Mouse (Mus musculus) liver, adult 2 months (tissue): ENCODE results near the gene Tmem87a. TPM values are rescaled to one million over a fixed set of nuclear protein-coding genes. Genes with fewer than 3 reads are reported as not detected.
A peak's percentile ranks its signal among the peaks of the same experiment; 100 is the strongest.

Experiments
- DNase-seq: peaks from one replicate; pipeline ENCODE4 v3.0.0-alpha.2; 2011; ENCODE audit warnings: low read depth, low spot score; ENCODE audit errors: extremely low read depth
- H3K27ac ChIP-seq: fragments of 200-500 bp; replicated peaks from 2 replicates; pipeline ENCODE4 v1.5.1; 2012; ENCODE audit warnings: low read depth, mild to moderate bottlenecking, control low read depth, inconsistent platforms, low read length; ENCODE audit not compliant: insufficient read depth
- H3K27me3 ChIP-seq: fragments of 200-500 bp; 2 replicates; pipeline ENCODE4 v1.6.1; 2012; ENCODE audit warnings: mild to moderate bottlenecking, moderate library complexity, low read length, inconsistent platforms; ENCODE audit not compliant: control insufficient read depth, insufficient read depth
- H3K36me3 ChIP-seq: fragments of 200-500 bp; 2 replicates; pipeline ENCODE4 v1.6.1; 2012; ENCODE audit warnings: low read length, inconsistent platforms; ENCODE audit not compliant: control insufficient read depth, insufficient read depth
- H3K4me1 ChIP-seq: fragments of 200-500 bp; 2 replicates; pipeline ENCODE4 v1.6.1; 2011; ENCODE audit warnings: low read length; ENCODE audit not compliant: control insufficient read depth, insufficient read depth
- H3K4me3 ChIP-seq: fragments of 200-500 bp; 2 replicates; pipeline ENCODE4 v1.5.1; 2011; ENCODE audit warnings: low read depth, mild to moderate bottlenecking, control low read depth, low read length, moderate library complexity; ENCODE audit not compliant: insufficient read depth
- H3K79me2 ChIP-seq: fragments of 200-500 bp; 2 replicates; pipeline ENCODE4 v1.6.1; 2012; ENCODE audit warnings: inconsistent platforms, mild to moderate bottlenecking, low read length, moderate library complexity; ENCODE audit not compliant: control insufficient read depth, insufficient read depth
- H3K9ac ChIP-seq: fragments of 200-500 bp; 2 replicates; pipeline ENCODE4 v1.6.1; 2012; ENCODE audit warnings: low read depth, mild to moderate bottlenecking, control low read depth, inconsistent platforms, low read length
- CTCF ChIP-seq: fragments of 200-500 bp; IDR thresholded peaks from 2 replicates; pipeline ENCODE4 v1.5.1; 2011; ENCODE audit warnings: low read depth, low read length, control low read depth
- POLR2A ChIP-seq: fragments of 200-500 bp; IDR thresholded peaks from 2 replicates; pipeline ENCODE4 v1.6.1; 2011; ENCODE audit warnings: low read length, control low read depth; ENCODE audit not compliant: insufficient read depth; ENCODE audit errors: extremely low read depth
- WGBS: fragments of 180-500 bp; shearing (Covaris S2); methylation state at CpG from one replicate; pipeline ENCODE4 v1.1.7; 2018; 5-methylcytosine and 5-hydroxymethylcytosine counted together
- polyA plus RNA-seq: library from polyadenylated mRNA; depleted of rRNA; stranded (reverse); fragments of >200 nt; gene quantifications from 2 replicates; pipeline ENCODE4 v1.2.3, GENCODE M21; 2012; rRNA removed
- total RNA-seq: library from RNA; depleted of rRNA; stranded (reverse); fragments of >200 nt; gene quantifications from 2 replicates; pipeline ENCODE4 v1.2.3, GENCODE M21; 2014; rRNA removed

Gene Tmem87a
- total and polyA plus RNA-seq, 2 experiments: 4.3 to 15.7 TPM

DNA sequence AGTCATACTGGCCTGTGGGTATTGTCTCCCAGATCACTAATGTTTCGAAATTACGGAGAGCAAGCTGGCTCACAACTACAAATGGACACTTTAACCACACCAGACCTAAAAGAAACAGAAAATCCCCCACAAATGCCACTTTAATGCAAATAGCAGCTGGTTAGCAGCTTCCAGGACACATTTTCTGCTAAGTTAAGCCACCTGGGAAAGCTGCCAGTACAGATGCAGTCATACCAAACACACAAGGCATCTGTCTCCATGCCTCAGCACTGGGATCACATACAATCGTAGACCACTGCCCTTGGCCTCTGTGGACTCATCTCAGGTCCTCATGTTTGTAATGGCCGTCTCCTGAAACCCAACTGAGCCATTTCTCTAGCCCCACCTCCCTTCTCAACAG, 72.3 kb downstream of the Tmem87a start:
- no peaks in the 10 kb centered on the region for H3K4me1 ChIP-seq
- no peak for DNase-seq
- no peak overlapping the region for H3K4me3 ChIP-seq
- no peak overlapping the region for H3K27ac ChIP-seq
- H3K27me3 ChIP-seq: no peaks in the 10 kb centered on the region
- WGBS: 92% methylated on average over 4 of the region's 4 CpGs
- TF ChIP-seq POLR2A (no peak), CTCF (no peak)
- H3K36me3 ChIP-seq: peaks cover 31% of the 10 kb centered on the region
- H3K9ac ChIP-seq: no peak overlapping the region
- no peaks in the 10 kb centered on the region for H3K79me2 ChIP-seq

DNA sequence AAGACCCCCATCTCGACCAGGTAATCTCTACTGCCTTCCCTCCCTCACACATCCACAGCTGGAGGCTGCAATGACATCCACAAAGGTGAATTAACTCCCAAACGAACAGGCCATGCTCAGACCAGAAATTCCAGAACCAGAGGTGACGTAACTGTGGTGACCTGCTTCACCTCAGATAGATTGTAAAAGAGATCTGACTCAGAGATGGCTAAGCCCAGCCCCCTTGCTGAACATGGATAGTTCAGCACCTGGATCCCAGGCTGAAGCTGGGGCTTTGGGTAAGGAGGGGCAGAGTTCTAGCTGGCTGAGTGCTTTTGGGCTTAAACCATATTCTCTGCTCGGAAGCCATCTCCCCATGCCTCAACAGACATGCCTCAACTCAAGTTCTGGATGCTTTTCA, 88.8 kb downstream of the Tmem87a start:
- peaks cover 14% of the 10 kb centered on the region; the same call in 1 of the 2 replicates for H3K36me3 ChIP-seq
- DNase-seq: no peak
- no peaks in the 10 kb centered on the region for H3K4me1 ChIP-seq
- H3K27ac ChIP-seq: no peak overlapping the region
- H3K9ac ChIP-seq: no peak overlapping the region
- no peaks in the 10 kb centered on the region for H3K79me2 ChIP-seq
- no peak overlapping the region for H3K4me3 ChIP-seq
- 61% methylated on average over 4 of the region's 4 CpGs for WGBS
- TF ChIP-seq POLR2A: no peak
- no peak for TF ChIP-seq CTCF
- no peaks in the 10 kb centered on the region for H3K27me3 ChIP-seq

DNA sequence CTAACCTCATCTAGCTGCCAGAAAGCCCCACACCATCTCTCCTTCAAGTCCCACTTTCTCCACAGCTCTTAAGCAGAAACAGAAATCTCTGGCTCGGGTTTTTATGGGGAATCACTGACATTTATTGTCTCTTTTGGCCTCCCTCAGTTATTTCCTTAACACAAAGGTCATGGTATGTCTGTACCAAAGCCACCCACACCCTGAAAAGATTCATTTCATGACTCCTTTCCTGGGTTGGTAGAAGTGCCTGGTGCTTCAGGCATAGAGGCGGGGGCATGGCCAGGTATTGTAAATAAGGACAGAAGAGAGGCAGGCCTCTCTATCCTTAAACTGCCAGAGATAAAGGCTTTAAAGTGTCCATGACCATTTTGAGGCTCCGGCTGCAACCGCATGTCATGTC, 89.4 kb downstream of the Tmem87a start:
- 92% methylated on average over 4 of the region's 4 CpGs for WGBS
- peaks cover 14% of the 10 kb centered on the region; the same call in 1 of the 2 replicates for H3K36me3 ChIP-seq
- H3K27me3 ChIP-seq: no peaks in the 10 kb centered on the region
- no peak overlapping the region for H3K4me3 ChIP-seq
- H3K9ac ChIP-seq: no peak overlapping the region
- H3K27ac ChIP-seq: no peak overlapping the region
- no peaks in the 10 kb centered on the region for H3K4me1 ChIP-seq
- DNase-seq: no peak
- H3K79me2 ChIP-seq: no peaks in the 10 kb centered on the region
- no peak for TF ChIP-seq POLR2A
- TF ChIP-seq CTCF: no peak

DNA sequence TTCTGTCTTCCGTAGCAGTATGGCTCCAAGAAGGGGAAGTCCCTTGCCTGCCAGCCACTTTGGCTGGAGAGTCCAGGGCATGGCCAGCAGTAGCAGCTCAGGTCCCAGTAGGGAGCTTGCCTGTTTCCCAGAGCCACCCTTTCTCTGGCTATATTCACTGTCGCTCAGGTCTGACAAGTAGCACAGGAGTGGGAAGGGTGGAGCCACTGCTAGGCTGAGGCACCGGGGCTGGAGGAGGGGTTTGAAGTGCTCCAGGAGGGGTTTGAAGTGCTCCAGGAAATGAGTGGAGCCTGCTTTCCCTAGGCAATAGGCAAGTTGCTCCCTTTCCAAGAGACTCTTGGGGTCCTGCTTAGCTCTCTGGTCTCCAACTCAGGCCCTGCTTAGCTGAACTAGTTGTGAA, 89.9 kb downstream of the Tmem87a start, which contains the start of gene Pla2g4f:
TSS of gene Pla2g4f (minus strand) at position 190 of the 400 bp plus-strand sequence.
- no peaks in the 10 kb centered on the region for H3K4me1 ChIP-seq
- TF ChIP-seq POLR2A (no peak), CTCF (no peak)
- H3K79me2 ChIP-seq: no peaks in the 10 kb centered on the region
- no peaks in the 10 kb centered on the region for H3K27me3 ChIP-seq
- DNase-seq: no peak
- H3K27ac ChIP-seq: no peak within 1 kb of the TSS
- WGBS: 74% methylated on average over 3 of the region's 3 CpGs
- H3K36me3 ChIP-seq: peaks cover 14% of the 10 kb centered on the region; the same call in 1 of the 2 replicates
- H3K9ac ChIP-seq: no peak within 1 kb of the TSS
- no peak within 1 kb of the TSS for H3K4me3 ChIP-seq

DNA sequence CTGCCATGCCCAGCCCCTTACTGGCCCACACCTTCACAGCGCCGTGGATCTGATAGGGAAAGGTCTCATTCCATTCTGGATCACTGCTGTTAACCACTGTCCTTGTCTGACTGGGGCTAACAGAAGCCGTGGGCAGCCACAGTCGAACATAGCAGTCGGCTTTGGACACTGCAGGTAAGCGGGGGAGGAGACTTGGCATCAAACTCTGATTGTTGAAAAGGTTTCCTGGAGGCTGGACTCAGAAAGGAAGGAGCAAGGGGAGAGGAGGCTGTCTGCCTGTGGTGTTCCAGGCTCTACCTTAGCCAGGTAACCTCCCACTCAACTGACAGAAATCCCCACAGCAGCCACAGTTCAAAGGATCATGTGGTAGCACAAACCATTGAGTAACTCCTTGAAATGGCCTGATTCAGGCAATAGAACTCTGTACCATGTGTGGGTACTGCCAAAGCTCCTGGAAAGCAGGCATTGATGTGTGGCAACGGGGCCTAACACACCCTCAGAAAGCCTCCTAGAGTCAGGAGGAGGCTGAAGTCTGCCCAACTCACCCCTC, 91.6 kb downstream of the Tmem87a start:
- 43% methylated on average over 7 of the region's 7 CpGs for WGBS
- Histone ChIP-seq H3K27me3 (no peaks in the 10 kb centered on the region), H3K36me3 (peaks cover 8% of the 10 kb centered on the region; the same call in 1 of the 2 replicates), H3K4me1 (no peaks in the 10 kb centered on the region), H3K79me2 (no peaks in the 10 kb centered on the region), H3K9ac (no peak overlapping the region), H3K27ac (no peak overlapping the region), H3K4me3 (no peak overlapping the region)
- DNase-seq: peak; percentile 81
- TF ChIP-seq CTCF: no peak
- TF ChIP-seq POLR2A: no peak

Other genes with a start within 250 kb of the Tmem87a start
- 5.4 and 7.4 TPM in 2 replicates for gene Ehd4, start 249.5 kb downstream of the Tmem87a start, total RNA-seq
- gene Ehd4, start 249.5 kb downstream of the Tmem87a start, polyA plus RNA-seq: 2.7 and 2.9 TPM in 2 replicates
- not detected in 2 replicates for gene Pla2g4e, start 158.8 kb downstream of the Tmem87a start, total RNA-seq
- gene Pla2g4e, start 158.8 kb downstream of the Tmem87a start, polyA plus RNA-seq: not detected in 2 replicates
- gene Pla2g4d, start 114.9 kb downstream of the Tmem87a start, total RNA-seq: not detected in 2 replicates
- gene Pla2g4d, start 114.9 kb downstream of the Tmem87a start, polyA plus RNA-seq: not detected in 2 replicates
- gene Pla2g4f, start 89.9 kb downstream of the Tmem87a start, total RNA-seq: 0.09 TPM in 1 of 2 replicates, not detected in the other
- 0.05 and 0.15 TPM in 2 replicates for gene Pla2g4f, start 89.9 kb downstream of the Tmem87a start, polyA plus RNA-seq
- 14.2 and 18.0 TPM in 2 replicates for gene Vps39, start 51.0 kb downstream of the Tmem87a start, total RNA-seq
- gene Vps39, start 51.0 kb downstream of the Tmem87a start, polyA plus RNA-seq: 7.4 and 10.5 TPM in 2 replicates
- gene Ganc, start 217 bp downstream of the Tmem87a start, total RNA-seq: 20.0 and 26.5 TPM in 2 replicates
- gene Ganc, start 217 bp downstream of the Tmem87a start, polyA plus RNA-seq: 10.7 and 13.9 TPM in 2 replicates
- 2.2 and 2.5 TPM in 2 replicates for gene Capn3, start 51.9 kb upstream of the Tmem87a start, total RNA-seq
- gene Capn3, start 51.9 kb upstream of the Tmem87a start, polyA plus RNA-seq: 0.87 and 1.0 TPM in 2 replicates
- 34.6 and 35.6 TPM in 2 replicates for gene Zfp106, start 159.7 kb upstream of the Tmem87a start, total RNA-seq
- 29.6 and 30.1 TPM in 2 replicates for gene Zfp106, start 159.7 kb upstream of the Tmem87a start, polyA plus RNA-seq
- gene Snap23, start 163.6 kb upstream of the Tmem87a start, total RNA-seq: 26.2 and 31.3 TPM in 2 replicates
- gene Snap23, start 163.6 kb upstream of the Tmem87a start, polyA plus RNA-seq: 5.1 and 5.3 TPM in 2 replicates
- gene Haus2, start 205.3 kb upstream of the Tmem87a start, total RNA-seq: 8.2 and 8.7 TPM in 2 replicates
- 1.8 and 2.2 TPM in 2 replicates for gene Haus2, start 205.3 kb upstream of the Tmem87a start, polyA plus RNA-seq
- 8.7 and 10.1 TPM in 2 replicates for gene Lrrc57, start 205.4 kb upstream of the Tmem87a start, total RNA-seq
- 6.3 and 7.0 TPM in 2 replicates for gene Lrrc57, start 205.4 kb upstream of the Tmem87a start, polyA plus RNA-seq
- gene Stard9, start 225.0 kb upstream of the Tmem87a start, total RNA-seq: 3.3 and 4.4 TPM in 2 replicates
- 0.78 and 1.4 TPM in 2 replicates for gene Stard9, start 225.0 kb upstream of the Tmem87a start, polyA plus RNA-seq